Mouse (Mus musculus): ENCODE results near the gene Gm20547. TPM values are rescaled to one million over a fixed set of nuclear protein-coding genes. Genes with fewer than 3 reads are reported as not detected.
A peak's percentile ranks its signal among the peaks of the same experiment; 100 is the strongest.
"Not testable (repeated sequence)": the region's sequence is repeated elsewhere in the genome, so short reads cannot be mapped to it uniquely, and the experiment has no call there.

The Gm20547 gene
- polyA plus RNA-seq, 1 experiment, result 0.03 TPM

DNA sequence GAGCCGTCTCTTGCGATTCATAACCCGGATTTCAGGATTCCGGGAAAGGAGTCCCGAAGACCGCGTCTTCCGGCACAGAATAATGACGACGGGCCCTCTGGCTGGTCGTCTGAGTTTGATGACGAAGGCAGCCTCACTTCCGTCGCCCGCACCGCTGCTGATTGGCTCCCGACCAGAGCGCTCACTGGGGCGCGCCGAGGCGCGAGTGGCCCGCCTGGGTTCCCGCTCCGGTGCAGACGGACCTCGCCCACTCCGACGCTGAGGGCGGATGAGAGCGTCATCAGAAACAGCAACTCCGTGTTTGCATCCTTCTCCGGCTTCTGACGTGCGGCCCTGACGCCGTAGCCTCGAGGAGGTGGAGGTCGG is 45.0 kb downstream of the Gm20547 start, which contains the start of the genes Stk19 and Dxo:
Gene Stk19 (minus strand): TSS at position 90 of the 366 bp plus-strand sequence.
Gene Dxo (plus strand): TSS at position 164 of the 366 bp plus-strand sequence.
- DNase-seq, result peak; percentile 92
- TF ChIP-seq CTCF (IDR thresholded peaks at IDR 0.05; ENCODE audit: borderline replicate concordance, control insufficient read depth, extremely low read depth, insufficient read depth, low read length, poor library complexity) (peak; percentile 60; the same call in 1 of the 2 replicates), POLR2A (IDR thresholded peaks at IDR 0.05; ENCODE audit: control insufficient read depth, extremely low read depth, insufficient read depth, low read length, poor library complexity) (peak; percentile 74; the same call in 1 of the 2 replicates)
- Histone ChIP-seq H3K4me1 (replicated peaks; ENCODE audit: control insufficient read depth, insufficient read depth, low read length) (peaks cover 15% of the 10 kb centered on the region), H3K36me3 (ENCODE audit: control insufficient read depth, insufficient read depth, low read length) (peaks cover 11% of the 10 kb centered on the region), H3K4me3 (ENCODE audit: control insufficient read depth, insufficient read depth, low read length) (peak within 1 kb of the TSS; percentile 51), H3K27me3 (ENCODE audit: control insufficient read depth, insufficient read depth, low read length) (no peaks in the 10 kb centered on the region), H3K27ac (ENCODE audit: control insufficient read depth, insufficient read depth, low read length) (no peak within 1 kb of the TSS; the same call in 1 of the 2 replicates)
- under 1% methylated on average over 40 of the region's 40 CpGs for WGBS

DNA sequence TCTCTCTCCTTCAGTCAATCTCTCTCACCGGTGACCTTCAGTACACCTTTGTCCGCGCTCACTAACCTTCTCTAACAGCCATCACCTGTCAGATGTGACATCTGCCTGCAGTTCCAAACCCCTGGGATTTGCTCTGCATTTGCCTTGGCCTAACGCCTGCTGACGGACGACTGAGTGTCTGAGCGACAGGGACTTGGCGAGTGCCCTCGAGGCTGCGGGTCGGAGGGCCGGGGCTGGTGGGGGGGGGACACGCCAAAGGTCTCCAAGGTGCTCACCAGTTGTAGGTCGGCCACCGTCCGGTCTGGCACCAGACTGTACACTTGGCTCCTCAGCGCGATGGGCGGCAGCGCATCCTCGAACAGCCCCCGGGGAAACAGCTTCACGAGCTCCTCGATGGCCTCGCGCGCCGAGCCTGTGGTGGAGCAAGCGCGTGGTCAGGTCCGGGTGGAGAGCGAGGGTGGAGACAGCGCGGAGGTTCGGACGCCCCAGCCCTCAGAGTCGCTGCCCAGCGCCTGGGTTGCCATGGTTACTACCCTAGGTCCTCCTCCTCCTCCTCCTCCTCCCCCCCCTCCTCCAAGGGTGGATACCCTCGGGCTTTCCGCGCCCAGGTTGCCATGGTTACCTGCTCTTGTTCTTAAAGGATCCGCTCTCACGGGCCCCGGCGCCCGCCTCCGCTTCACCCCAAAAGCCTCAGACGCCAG is 45.5 kb downstream of the Gm20547 start:
- TF ChIP-seq POLR2A (IDR thresholded peaks at IDR 0.05; ENCODE audit: control insufficient read depth, extremely low read depth, insufficient read depth, low read length, poor library complexity), result no peak
- H3K4me1 ChIP-seq (replicated peaks; ENCODE audit: control insufficient read depth, insufficient read depth, low read length), result peaks cover 15% of the 10 kb centered on the region
- H3K27ac ChIP-seq (ENCODE audit: control insufficient read depth, insufficient read depth, low read length), result no peak overlapping the region
- H3K4me3 ChIP-seq (ENCODE audit: control insufficient read depth, insufficient read depth, low read length), result peak overlapping the region; percentile 51
- peaks cover 10% of the 10 kb centered on the region for H3K36me3 ChIP-seq (ENCODE audit: control insufficient read depth, insufficient read depth, low read length)
- 7% methylated on average over 48 of the region's 48 CpGs for WGBS
- no peaks in the 10 kb centered on the region for H3K27me3 ChIP-seq (ENCODE audit: control insufficient read depth, insufficient read depth, low read length)
- DNase-seq, result no peak

DNA sequence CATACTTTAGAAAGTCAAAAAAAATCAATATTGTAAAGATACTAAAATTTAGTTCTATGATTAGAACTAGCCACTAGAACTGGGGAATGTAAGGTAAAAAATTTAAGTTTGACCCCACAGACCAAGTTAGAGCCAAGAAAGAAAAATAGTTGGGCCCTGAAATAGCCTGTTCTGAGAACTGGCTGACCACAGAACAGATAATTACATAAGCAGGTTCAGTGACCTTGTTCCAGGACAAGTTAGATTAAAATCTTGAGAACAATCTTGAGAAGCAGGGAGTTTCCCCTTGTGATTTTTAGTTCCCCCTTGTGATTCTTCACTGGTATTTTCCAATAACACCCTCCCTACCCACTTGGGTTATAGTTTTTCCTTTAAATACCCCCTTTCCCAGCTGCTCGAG is 51.1 kb downstream of the Gm20547 start:
- not testable (repeated sequence) for H3K4me1 ChIP-seq (replicated peaks; ENCODE audit: control insufficient read depth, insufficient read depth, low read length); H3K27me3 ChIP-seq (ENCODE audit: control insufficient read depth, insufficient read depth, low read length); H3K4me3 ChIP-seq (ENCODE audit: control insufficient read depth, insufficient read depth, low read length); H3K27ac ChIP-seq (ENCODE audit: control insufficient read depth, insufficient read depth, low read length); DNase-seq
- peaks cover 35% of the 10 kb centered on the region for H3K36me3 ChIP-seq (ENCODE audit: control insufficient read depth, insufficient read depth, low read length)
- 97% methylated on average over 1 of the region's 1 CpGs for WGBS

DNA sequence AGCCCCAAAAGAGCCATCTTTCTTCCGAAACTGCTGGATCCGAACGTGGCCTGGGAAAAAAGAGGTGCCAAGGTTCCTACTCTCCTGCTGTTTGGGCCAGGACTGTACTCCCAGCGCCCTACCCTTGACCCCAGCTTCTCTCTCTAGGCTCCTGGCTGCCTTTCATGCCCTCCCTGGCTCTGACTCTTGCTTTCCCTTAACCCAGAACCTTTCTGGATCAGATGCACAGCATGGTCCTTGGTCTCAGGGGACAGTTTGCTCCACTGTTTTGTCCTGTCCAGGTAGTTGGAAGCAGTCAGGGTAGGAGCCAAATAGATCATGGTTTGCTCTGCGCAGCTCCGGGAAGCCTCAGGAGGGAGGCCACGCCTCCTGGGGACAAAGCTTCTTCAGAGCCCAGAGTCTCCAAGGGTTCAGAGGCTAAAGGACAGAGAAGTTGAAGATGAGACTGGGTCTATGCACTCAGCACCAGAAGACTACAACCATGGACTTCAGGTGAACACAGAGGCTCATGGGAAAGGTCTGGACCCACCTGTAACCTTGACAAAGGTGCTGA is 66.9 kb downstream of the Gm20547 start:
- Histone ChIP-seq H3K27me3 (ENCODE audit: control insufficient read depth, insufficient read depth, low read length) (no peaks in the 10 kb centered on the region), H3K4me3 (ENCODE audit: control insufficient read depth, insufficient read depth, low read length) (no peak overlapping the region), H3K4me1 (replicated peaks; ENCODE audit: control insufficient read depth, insufficient read depth, low read length) (no peaks in the 10 kb centered on the region), H3K36me3 (ENCODE audit: control insufficient read depth, insufficient read depth, low read length) (no peaks in the 10 kb centered on the region), H3K27ac (ENCODE audit: control insufficient read depth, insufficient read depth, low read length) (no peak overlapping the region)
- WGBS, result 87% methylated on average over 7 of the region's 7 CpGs
- no peak for DNase-seq
- TF ChIP-seq POLR2A (IDR thresholded peaks at IDR 0.05; ENCODE audit: control insufficient read depth, extremely low read depth, insufficient read depth, low read length, poor library complexity) (no peak), CTCF (IDR thresholded peaks at IDR 0.05; ENCODE audit: borderline replicate concordance, control insufficient read depth, extremely low read depth, insufficient read depth, low read length, poor library complexity) (no peak)

DNA sequence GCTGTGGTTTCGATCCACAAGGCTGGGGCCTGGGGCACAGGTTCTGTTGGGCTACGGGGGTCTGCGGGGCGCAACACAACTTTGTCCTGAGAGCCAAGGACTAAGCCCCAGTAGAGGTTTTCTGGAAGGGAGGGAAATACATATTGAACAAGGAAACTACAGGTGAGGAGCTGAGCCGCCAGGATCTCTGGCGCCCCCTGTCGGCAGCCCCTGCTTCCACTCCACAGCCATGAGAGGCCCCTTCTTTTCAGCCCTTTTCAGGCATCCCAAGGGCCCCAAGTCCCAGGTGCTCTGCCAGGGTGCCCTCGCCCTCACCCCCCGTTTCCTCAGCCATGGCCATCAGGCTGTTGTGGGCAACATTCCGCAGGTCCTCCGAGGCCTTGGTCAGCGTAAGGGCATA is 68.1 kb downstream of the Gm20547 start:
- TF ChIP-seq CTCF (IDR thresholded peaks at IDR 0.05; ENCODE audit: borderline replicate concordance, control insufficient read depth, extremely low read depth, insufficient read depth, low read length, poor library complexity), result peak; percentile 84
- peak; percentile 29 for DNase-seq
- not testable (repeated sequence) for H3K36me3 ChIP-seq (ENCODE audit: control insufficient read depth, insufficient read depth, low read length); H3K27me3 ChIP-seq (ENCODE audit: control insufficient read depth, insufficient read depth, low read length); H3K4me3 ChIP-seq (ENCODE audit: control insufficient read depth, insufficient read depth, low read length); H3K4me1 ChIP-seq (replicated peaks; ENCODE audit: control insufficient read depth, insufficient read depth, low read length); H3K27ac ChIP-seq (ENCODE audit: control insufficient read depth, insufficient read depth, low read length)
- WGBS, result 65% methylated on average over 12 of the region's 12 CpGs

DNA sequence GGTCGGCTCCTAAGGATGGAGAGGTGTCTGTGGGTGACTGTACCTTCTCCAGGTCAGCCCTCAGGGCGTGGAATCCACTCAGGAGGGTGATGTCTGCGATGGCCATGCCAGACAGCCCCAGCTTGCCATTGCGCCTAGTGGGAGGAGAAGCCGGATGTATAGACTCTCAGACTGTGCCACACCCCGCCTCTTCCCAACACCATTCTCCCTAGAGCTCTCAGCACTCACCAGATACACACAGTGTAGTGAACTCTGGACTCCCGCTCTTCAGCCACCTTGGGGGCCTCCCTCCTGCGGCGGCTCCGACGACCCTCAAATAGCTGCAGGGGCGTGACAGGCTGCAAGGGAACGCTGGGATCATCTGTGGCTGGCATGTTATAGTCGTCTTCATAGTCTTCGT is 70.6 kb downstream of the Gm20547 start:
- Histone ChIP-seq H3K36me3 (ENCODE audit: control insufficient read depth, insufficient read depth, low read length) (no peaks in the 10 kb centered on the region), H3K27ac (ENCODE audit: control insufficient read depth, insufficient read depth, low read length) (no peak overlapping the region), H3K27me3 (ENCODE audit: control insufficient read depth, insufficient read depth, low read length) (no peaks in the 10 kb centered on the region), H3K4me3 (ENCODE audit: control insufficient read depth, insufficient read depth, low read length) (no peak overlapping the region), H3K4me1 (replicated peaks; ENCODE audit: control insufficient read depth, insufficient read depth, low read length) (no peaks in the 10 kb centered on the region)
- no peak for TF ChIP-seq CTCF (IDR thresholded peaks at IDR 0.05; ENCODE audit: borderline replicate concordance, control insufficient read depth, extremely low read depth, insufficient read depth, low read length, poor library complexity)
- TF ChIP-seq POLR2A (IDR thresholded peaks at IDR 0.05; ENCODE audit: control insufficient read depth, extremely low read depth, insufficient read depth, low read length, poor library complexity), result no peak
- WGBS, result 86% methylated on average over 15 of the region's 15 CpGs
- DNase-seq, result no peak

DNA sequence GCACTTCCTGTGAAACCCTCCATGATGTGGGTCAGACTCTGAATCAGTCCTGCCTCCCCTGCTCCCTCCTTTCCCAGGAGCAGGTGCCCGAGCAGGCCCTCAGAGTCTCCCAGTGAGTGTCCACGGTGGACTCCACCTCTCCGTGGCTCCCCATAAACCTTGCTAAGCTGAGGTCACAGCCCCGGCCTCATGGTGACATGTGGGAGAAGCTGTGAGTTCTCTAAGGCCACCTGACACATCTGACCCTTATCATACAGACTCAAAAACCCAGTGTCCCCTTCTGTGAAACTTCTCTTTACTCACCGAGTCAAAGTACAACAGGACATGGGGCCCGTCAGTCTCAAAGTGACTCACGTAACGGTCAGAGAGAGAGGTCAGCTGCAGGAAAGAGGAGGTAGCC is 71.0 kb downstream of the Gm20547 start:
- WGBS, result 91% methylated on average over 8 of the region's 8 CpGs
- not testable (repeated sequence) for H3K36me3 ChIP-seq (ENCODE audit: control insufficient read depth, insufficient read depth, low read length); H3K4me3 ChIP-seq (ENCODE audit: control insufficient read depth, insufficient read depth, low read length); DNase-seq; H3K27me3 ChIP-seq (ENCODE audit: control insufficient read depth, insufficient read depth, low read length); H3K27ac ChIP-seq (ENCODE audit: control insufficient read depth, insufficient read depth, low read length); H3K4me1 ChIP-seq (replicated peaks; ENCODE audit: control insufficient read depth, insufficient read depth, low read length)

DNA sequence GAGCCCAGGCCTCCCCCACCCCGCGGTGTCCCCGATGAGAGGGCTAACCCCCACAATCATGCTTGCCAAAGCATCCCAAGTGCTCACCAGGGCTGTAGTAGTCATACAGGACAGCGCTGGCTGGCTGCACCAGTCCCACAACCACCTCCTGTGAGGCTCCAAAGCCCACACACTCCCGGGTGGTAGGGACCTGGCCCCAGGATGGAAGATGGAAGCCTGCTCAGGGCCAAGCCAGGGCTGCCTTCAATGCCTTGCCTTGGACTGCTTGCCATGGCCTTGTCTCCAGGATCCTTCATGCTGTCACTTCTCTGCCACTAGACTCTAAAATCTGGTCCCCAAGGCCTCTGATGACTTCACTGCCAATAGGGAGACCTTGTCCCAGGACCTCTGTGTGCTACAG is 71.4 kb downstream of the Gm20547 start:
- not testable (repeated sequence) for H3K4me1 ChIP-seq (replicated peaks; ENCODE audit: control insufficient read depth, insufficient read depth, low read length); H3K27ac ChIP-seq (ENCODE audit: control insufficient read depth, insufficient read depth, low read length)

More for the DNA sequence above, 71.4 kb downstream of the Gm20547 start:
- not testable (repeated sequence) for H3K4me3 ChIP-seq (ENCODE audit: control insufficient read depth, insufficient read depth, low read length); DNase-seq; H3K36me3 ChIP-seq (ENCODE audit: control insufficient read depth, insufficient read depth, low read length); H3K27me3 ChIP-seq (ENCODE audit: control insufficient read depth, insufficient read depth, low read length)
- 88% methylated on average over 5 of the region's 5 CpGs for WGBS
